Mouse (Mus musculus): ENCODE measurements around the gene Rnf220. TPM values are rescaled to one million over a fixed set of nuclear protein-coding genes. Genes with fewer than 3 reads are reported as not detected.
A peak's percentile ranks its signal among the peaks of the same experiment; 100 is the strongest.

Rnf220 gene
- 10 to 100 TPM; 42.0 to 43.3 TPM for total RNA-seq (2021)

- intact Hi-C loops (cut with DNase I), result loop anchor here (10.0 kb wide), 1 partner anchor 178 kb away; no protein-coding TSS in a partner anchor
- DNase-seq, result peak; percentile 56 to 66
Measured at GRCm38 (mm10) chr4:117496482-117497165, at the start of gene Rnf220. Gene Rnf220 (minus strand): TSS chr4:117497052.

DNA sequence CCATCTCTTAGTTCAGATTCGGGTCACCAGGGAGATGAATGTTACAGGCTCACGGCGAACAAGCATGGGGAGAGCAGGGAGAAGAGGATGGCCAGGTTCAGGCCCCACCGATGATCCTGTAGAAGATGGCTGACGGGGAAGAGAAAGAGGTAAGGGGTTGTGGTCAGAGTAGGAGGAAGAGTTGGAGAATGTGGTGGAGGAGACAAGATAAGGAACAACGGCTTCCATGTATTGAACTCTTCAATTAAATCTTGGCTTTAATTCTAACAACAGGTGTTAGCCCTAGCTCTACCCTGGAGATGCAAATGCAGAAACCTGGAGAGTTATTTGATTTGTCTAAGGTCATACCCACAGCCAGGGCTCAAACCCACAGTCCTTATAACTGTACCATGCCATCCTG is 49.8 kb upstream of the Rnf220 start:
- intact Hi-C loops (cut with DNase I), result no loop called here
- DNase-seq, result no peak

- intact Hi-C loops (cut with DNase I), result no loop called here
- no peak for DNase-seq
Measured at GRCm38 (mm10) chr4:117545448-117545847, 48.6 kb upstream of the Rnf220 start.

- no peak for DNase-seq
- intact Hi-C loops (cut with DNase I), result no loop called here
Measured at GRCm38 (mm10) chr4:117540571-117540970, 43.7 kb upstream of the Rnf220 start.

DNA sequence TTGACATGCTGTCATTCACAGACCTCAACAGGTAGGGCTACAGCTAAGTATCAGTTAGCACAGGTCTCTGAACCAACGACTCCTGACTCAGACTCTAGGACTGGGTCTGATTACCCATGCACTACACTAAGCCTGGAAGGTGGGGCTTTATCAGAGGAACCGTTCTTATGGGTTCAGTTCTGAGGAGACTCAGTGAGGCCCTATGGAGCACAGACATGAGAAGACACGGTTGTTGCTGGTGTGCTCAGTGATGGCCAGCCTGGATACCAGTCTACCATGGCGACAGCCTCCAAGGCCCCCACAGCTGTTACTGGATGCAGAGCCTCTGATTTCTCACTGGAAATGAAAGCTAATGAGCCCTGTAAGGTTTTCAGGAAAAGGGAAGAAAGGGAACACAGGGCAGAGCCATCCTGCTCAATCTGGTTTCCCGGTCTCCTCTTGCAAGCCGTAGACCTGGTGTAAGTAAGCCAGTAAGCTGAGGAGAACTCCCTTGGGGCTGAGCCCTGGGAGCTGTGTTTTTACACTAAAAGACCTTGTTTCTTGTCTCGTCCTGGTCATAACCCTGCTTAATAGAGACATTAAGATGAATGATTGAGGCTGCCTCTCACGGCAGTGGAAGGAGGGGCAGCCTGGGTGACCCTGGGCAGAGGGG is 42.6 kb upstream of the Rnf220 start:
- intact Hi-C loops (cut with DNase I), result no loop called here
- DNase-seq, result no peak

DNA sequence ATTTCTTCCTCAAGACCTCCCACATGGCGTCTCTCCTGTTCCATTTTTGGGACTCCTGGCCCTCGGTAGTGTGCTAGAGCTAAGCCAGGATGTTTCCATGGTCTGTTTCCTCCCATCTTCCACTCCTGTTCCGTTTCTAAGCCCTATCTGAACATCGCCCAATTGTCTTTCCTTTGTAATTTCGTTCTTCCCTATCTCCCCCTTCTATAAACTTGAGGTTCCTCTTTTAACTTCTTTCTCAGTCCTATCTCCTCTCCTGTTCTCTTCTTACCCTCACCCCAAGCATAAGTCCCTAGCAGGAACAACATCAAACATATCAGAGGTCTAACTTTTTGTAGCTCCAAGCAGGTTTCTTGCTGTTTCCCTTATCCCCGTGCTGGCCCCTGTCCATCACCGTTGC is 40.1 kb upstream of the Rnf220 start:
- no peak for DNase-seq
- intact Hi-C loops (cut with DNase I), result no loop called here

- DNase-seq, result no peak
- intact Hi-C loops (cut with DNase I), result no loop called here
Measured at GRCm38 (mm10) chr4:117535496-117536200, 38.8 kb upstream of the Rnf220 start.

DNA sequence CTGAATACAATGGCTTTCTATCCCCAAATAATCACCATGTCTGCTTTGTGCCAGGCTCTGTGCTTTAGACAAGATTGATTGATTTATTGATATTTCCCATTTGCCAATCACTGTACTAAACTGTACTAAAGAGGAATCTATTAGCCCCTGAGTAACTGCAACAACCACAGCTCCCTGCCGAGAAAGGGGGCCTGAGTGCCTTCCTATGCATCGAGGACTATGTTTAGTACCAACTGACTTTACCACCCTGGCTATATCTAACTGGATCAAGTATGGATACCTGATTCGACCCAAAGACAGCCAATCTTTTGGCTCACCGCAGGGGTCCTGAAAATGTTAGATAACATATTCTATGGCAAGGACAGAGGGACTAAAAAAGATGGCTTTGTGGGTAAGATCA is 33.0 kb upstream of the Rnf220 start:
- intact Hi-C loops (cut with DNase I), result no loop called here
- no peak for DNase-seq

- peak; percentile 42 to 67 for DNase-seq
- intact Hi-C loops (cut with DNase I), result loop anchor here (1.0 kb wide), 2 partner anchors 205 to 258 kb away; no protein-coding TSS in a partner anchor
Measured at GRCm38 (mm10) chr4:117527952-117528351, 31.1 kb upstream of the Rnf220 start.

GRCm38 (mm10) chr4:117527116-117527899 is 30.5 kb upstream of the Rnf220 start:
- intact Hi-C loops (cut with DNase I), result no loop called here
- DNase-seq, result no peak

DNA sequence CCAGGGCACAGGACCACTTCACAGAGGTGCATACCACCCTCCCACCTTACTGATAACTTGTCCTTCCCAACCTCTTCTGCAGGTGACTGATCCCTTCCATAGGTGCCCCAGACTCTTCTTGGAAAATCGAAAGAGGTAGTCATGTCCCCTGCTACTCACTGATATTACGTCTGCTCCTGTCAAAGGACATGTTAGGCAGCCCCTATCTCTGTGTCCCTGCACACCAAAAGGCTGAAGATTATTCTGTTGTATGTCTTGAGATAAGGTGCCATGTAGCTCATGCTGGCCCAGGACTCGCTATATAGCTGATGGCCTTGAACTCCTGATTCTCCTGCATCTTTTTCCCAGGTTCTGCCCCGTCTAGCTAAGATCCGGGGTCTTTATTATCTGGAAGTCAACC is 29.1 kb upstream of the Rnf220 start:
- no peak for DNase-seq
- intact Hi-C loops (cut with DNase I), result no loop called here

- intact Hi-C loops (cut with DNase I), result no loop called here
Measured at GRCm38 (mm10) chr4:117521350-117521749, 24.5 kb upstream of the Rnf220 start.

GRCm38 (mm10) chr4:117518246-117518645 is 21.4 kb upstream of the Rnf220 start:
- DNase-seq, result no peak
- intact Hi-C loops (cut with DNase I), result no loop called here

More at GRCm38 (mm10) chr4:117521350-117521749, 24.5 kb upstream of the Rnf220 start:
- DNase-seq, result no peak

GRCm38 (mm10) chr4:117499043-117499442 is 2.2 kb upstream of the Rnf220 start:
- no peak for DNase-seq
- intact Hi-C loops (cut with DNase I), result loop anchor here (10.0 kb wide), 1 partner anchor 176 kb away; no protein-coding TSS in a partner anchor

- peak; percentile 24 to 43 for DNase-seq
- intact Hi-C loops (cut with DNase I), result loop anchor here (10.0 kb wide), 1 partner anchor 179 kb away; no protein-coding TSS in a partner anchor
Measured at GRCm38 (mm10) chr4:117495869-117496401, 917 bp downstream of the Rnf220 start.

- peak; percentile 39 to 40 for DNase-seq
- intact Hi-C loops (cut with DNase I), result loop anchor here (10.0 kb wide), 1 partner anchor 180 kb away; no protein-coding TSS in a partner anchor
Measured at GRCm38 (mm10) chr4:117494911-117495501, 1.8 kb downstream of the Rnf220 start.

DNA sequence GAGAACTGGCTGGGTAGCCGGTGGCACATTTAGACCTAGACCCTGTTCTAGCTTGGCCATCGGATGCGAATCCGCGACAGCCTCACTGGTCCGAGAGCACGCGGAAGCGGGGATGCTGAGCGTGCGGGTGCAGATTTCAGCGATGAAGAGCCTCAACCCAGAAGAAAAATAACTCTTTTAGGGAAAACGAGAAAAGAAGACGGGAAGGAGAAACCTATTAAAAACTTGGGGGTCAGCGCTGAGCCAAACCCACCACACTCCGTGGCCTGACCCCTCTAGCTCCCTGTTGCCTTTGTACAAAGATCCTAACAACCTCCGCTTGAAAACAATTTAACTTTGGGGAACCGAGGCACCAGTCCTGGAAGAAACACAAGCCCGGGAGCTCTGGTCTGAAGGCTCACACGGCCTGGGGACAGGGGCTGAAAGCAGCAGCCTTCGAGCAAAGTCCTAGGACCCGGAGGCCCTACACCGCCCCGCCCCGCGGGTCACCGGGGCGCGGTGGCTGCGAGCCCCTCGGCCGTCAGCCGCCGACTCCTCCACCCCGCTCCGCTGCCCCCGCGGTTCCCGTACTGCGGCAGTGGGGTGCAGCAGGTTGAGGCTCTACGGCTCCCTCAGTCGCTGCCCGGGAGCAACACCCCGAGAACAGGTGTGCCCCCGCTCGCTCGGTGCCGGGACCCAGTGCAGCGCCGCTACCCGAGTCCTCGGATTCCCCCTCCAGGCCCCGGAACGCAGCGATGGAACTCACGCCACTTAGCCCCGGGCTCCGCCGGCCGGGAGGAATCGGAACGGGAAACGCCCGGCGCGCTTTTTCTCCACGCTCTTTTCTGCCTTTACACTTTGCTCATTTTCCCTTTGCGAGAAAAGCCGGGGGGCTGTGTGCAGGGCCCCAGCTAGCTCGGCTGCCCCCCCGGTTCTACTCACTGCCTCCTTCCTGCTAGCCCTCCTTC is 2.7 kb downstream of the Rnf220 start:
- peak; percentile 43 to 48 for DNase-seq
- intact Hi-C loops (cut with DNase I), result loop anchor here (10.0 kb wide), 1 partner anchor 181 kb away; no protein-coding TSS in a partner anchor

DNA sequence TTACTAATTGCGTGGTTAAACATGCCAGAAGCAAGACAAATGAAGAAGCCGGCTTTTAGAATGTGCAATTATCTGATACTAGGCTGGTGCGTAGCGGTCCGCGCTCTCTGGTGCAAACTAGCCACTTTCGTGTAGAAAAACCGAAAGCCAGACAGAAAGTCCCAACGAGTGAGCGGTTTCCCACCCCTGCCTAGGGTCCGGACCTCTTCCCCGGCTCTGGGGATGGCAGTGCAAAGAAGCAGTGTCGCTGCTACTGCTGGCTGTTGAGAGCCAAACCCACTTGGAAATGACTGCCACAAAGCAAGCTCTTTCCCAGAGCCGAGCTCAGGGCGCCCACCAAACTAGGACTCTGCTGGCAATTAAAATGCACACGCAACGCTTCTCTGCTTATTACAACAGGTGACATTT is 3.7 kb downstream of the Rnf220 start:
- peak; percentile 57 to 65 for DNase-seq
- intact Hi-C loops (cut with DNase I), result loop anchor here (10.0 kb wide), 1 partner anchor 182 kb away; no protein-coding TSS in a partner anchor

Data from heart, postnatal 10 days (tissue).